Mouse (Mus musculus): Measurements from ENCODE around the gene Cdk11b. TPM values are rescaled to one million over a fixed set of nuclear protein-coding genes. Genes with fewer than 3 reads are reported as not detected.
A peak's percentile ranks its signal among the peaks of the same experiment; 100 is the strongest.
"Not testable (repeated sequence)": the region's sequence is repeated elsewhere in the genome, so short reads cannot be mapped to it uniquely, and the experiment has no call there.

Gene Cdk11b
- total RNA-seq, 2 experiments from 2014 or later = 44.0 to 53.0 TPM

GRCm38 (mm10) chr4:155656214-155656751 lies 31.6 kb downstream of the Cdk11b start:
- intact Hi-C loops (cut with DNase I) = no loop called here
- no peak for DNase-seq (ENCODE audit: low spot score in 2 of 2)

DNA sequence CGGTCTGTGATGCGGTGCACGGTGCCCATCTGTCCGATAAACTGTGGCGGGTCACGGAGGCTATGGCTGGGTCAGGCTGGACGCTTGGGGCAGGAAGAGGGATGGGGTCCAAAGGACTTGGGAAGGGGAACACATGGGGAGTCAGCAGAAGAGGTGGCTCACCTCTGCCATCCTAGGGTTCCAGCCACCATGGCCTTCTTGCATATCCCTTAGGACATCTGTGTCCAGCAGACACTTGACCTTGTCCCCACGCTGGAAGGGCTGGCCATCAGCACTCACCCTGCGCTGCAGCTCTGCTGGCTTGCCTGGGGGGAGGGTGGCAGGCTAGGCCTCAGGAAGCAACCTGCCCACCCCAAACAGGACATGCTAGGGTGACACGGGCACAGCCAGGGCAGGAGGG lies 34.3 kb downstream of the Cdk11b start:
- intact Hi-C loops (cut with DNase I) = no loop called here
- no peak for DNase-seq (ENCODE audit: low spot score in 2 of 2)

GRCm38 (mm10) chr4:155660641-155661040 lies 36.0 kb downstream of the Cdk11b start:
- intact Hi-C loops (cut with DNase I) = no loop called here

DNA sequence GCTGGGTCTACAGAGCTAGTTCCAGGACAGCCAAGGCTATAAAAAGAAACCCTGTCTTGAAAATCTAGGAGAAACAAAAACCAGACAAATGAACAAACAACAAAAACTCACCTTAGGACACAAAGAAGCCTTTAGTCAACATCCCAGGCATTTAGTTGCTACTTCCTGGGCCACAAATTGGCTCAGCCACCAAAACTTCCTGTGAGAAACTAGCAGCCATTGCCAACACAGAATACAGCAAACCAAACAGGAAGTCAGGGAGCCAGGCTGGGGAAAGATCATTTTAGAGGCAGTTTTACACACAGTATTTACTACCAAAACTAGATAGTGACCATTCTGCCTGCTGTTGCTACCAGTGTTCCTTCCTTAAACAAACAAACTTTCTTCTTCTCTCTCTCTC lies 42.2 kb downstream of the Cdk11b start:
- DNase-seq (ENCODE audit: low spot score in 2 of 2) = no peak

More at GRCm38 (mm10) chr4:155660641-155661040, 36.0 kb downstream of the Cdk11b start:
- DNase-seq (ENCODE audit: low spot score in 2 of 2) = no peak

DNA sequence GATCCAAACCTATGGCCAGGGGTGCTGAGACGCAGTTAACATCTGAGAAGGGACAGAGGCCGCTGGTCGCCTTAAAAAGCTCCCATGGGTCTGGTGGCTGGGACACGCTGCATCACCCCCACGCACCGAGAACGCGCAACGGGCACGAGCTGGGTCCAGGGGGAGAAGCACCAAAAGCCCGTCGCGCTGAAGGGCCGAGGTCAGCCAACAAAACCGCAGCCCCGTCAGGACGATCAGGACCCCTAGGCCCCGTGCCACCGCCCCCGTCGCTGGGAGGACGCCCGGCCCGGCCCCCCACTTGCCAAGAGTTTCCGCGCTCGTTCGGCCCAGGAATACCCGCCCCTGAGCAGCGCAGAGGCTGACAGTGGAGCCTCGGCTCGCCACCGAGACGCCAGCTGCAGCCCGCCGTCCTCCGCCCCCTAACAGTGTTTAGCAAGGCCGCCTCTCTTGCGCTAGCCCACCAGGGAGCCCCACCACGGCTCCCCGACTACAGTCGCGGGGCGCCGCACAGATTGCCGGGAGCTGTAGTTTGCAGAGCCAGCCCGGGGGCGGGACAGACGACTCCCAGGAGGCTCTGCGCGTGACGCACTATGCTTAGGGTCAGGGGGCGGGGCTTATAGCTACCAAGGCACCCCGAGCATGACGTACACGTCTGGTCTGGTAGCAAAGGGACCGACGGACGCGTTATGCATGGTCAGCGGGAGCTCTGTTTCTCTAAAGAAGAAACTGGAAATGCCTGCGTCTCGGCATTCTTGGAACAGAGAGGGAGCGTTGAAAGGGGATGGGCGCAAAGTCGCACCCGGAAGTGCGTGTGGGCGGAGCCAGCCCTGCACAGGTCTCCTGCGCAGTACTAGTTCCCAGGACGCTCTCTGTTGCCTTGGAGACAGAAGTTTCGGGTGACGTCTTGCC lies 44.3 kb downstream of the Cdk11b start, which contains the start of gene Mib2:
Gene Mib2, minus strand, starts transcription at position 510 of the 909 bp plus-strand sequence.
- peak; percentile 97 to 98 for DNase-seq (ENCODE audit: low spot score in 2 of 2)
- intact Hi-C loops (cut with DNase I) = loop anchor here (1.0 to 5.0 kb wide), 4 partner anchors 25 to 93 kb away; partner anchors contain the start of genes Atad3a and Fndc10

More for the DNA sequence above, 42.2 kb downstream of the Cdk11b start:
- intact Hi-C loops (cut with DNase I) = loop anchor here (5.0 kb wide), 3 partner anchors 40 to 95 kb away; partner anchors contain the start of gene Atad3a

GRCm38 (mm10) chr4:155669598-155670075 lies 45.0 kb downstream of the Cdk11b start:
- DNase-seq (ENCODE audit: low spot score in 2 of 2) = no peak
- intact Hi-C loops (cut with DNase I) = loop anchor here (1.0 to 5.0 kb wide), 4 partner anchors 25 to 93 kb away; partner anchors contain the start of genes Atad3a and Fndc10

- DNase-seq (ENCODE audit: low spot score in 2 of 2); intact Hi-C loops (cut with DNase I): not testable (repeated sequence)
Measured at GRCm38 (mm10) chr4:155670236-155670635, 45.6 kb downstream of the Cdk11b start.

GRCm38 (mm10) chr4:155672082-155672481 lies 47.4 kb downstream of the Cdk11b start:
- no peak for DNase-seq (ENCODE audit: low spot score in 2 of 2)
- intact Hi-C loops (cut with DNase I) = no loop called here

- intact Hi-C loops (cut with DNase I) = no loop called here
- no peak for DNase-seq (ENCODE audit: low spot score in 2 of 2)
Measured at GRCm38 (mm10) chr4:155675991-155676390, 51.3 kb downstream of the Cdk11b start.

DNA sequence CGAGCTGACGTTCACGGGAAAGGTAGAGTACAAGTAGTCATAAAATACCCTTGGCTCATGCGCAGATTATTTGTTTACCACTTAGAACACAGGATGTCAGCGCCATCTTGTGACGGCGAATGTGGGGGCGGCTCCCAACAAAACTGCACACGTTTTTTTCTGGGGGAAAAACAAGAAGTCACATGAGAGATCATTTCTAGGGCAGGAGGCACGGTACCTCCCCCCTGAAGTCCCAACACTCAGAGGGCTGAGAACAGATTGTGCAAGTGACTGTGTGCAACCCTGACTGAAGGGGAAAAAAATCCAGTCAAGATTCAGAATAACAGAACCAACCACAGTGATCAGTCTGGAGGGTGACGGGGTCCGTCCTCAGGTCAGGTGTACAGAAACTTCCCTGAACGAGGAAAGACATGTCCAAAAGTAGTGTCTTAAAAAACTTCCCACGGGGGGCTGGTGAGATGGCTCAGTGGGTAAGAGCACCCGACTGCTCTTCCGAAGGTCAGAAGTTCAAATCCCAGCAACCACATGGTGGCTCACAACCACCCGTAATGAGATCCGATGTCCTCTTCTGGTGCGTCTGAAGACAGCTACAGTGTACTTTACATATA lies 59.1 kb downstream of the Cdk11b start:
- intact Hi-C loops (cut with DNase I); DNase-seq (ENCODE audit: low spot score in 2 of 2): not testable (repeated sequence)

DNA sequence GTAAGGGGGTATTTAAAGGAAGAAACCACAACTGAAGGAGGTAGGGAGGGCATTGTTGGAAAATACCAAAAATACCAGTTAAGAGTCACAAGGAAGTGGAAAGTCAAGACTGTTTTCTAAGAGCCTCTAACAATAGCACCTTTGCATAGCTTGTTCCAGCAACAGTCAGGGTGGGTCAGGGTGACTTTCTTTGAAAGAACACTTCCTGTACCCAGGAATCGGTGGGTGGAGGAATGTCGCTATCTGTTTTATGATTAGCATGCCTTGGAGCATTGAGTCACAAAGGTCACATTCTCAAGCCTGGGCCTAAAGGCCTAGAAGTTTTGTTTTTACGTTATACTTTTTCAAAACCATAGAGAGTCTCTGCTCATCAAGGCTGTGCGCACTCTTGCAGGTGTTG lies 63.1 kb downstream of the Cdk11b start:
- intact Hi-C loops (cut with DNase I) = not testable (repeated sequence)

GRCm38 (mm10) chr4:155690571-155691375 lies 66.1 kb downstream of the Cdk11b start:
- DNase-seq (ENCODE audit: low spot score in 2 of 2) = peak in 1 of 2 experiments; percentile 14
- intact Hi-C loops (cut with DNase I) = no loop called here

More for the DNA sequence above, 63.1 kb downstream of the Cdk11b start:
- not testable (repeated sequence) for DNase-seq (ENCODE audit: low spot score in 2 of 2)

GRCm38 (mm10) chr4:155692421-155692820 lies 67.8 kb downstream of the Cdk11b start:
- DNase-seq (ENCODE audit: low spot score in 2 of 2) = no peak
- intact Hi-C loops (cut with DNase I) = no loop called here

GRCm38 (mm10) chr4:155694111-155694481 lies 69.4 kb downstream of the Cdk11b start, which contains the start of gene Fndc10:
Gene Fndc10 (plus strand): TSS chr4:155694342.
- intact Hi-C loops (cut with DNase I) = loop anchor here (1.0 kb wide), 1 partner anchor 25 kb away; the partner anchor contains the start of gene Mib2
- peak; percentile 76 to 83 for DNase-seq (ENCODE audit: low spot score in 2 of 2)

GRCm38 (mm10) chr4:155694482-155695401 lies 70.1 kb downstream of the Cdk11b start:
- DNase-seq (ENCODE audit: low spot score in 2 of 2) = peak; percentile 85 to 89
- intact Hi-C loops (cut with DNase I) = loop anchor here (1.0 kb wide), 1 partner anchor 25 kb away; the partner anchor contains the start of gene Mib2

- intact Hi-C loops (cut with DNase I) = no loop called here
- DNase-seq (ENCODE audit: low spot score in 2 of 2) = no peak
Measured at GRCm38 (mm10) chr4:155695531-155696062, 70.9 kb downstream of the Cdk11b start.

Measured in left cerebral cortex, postnatal 36 days (tissue).